Mouse (Mus musculus): ENCODE measurements around the gene Ubtf. TPM values are rescaled to one million over a fixed set of nuclear protein-coding genes. Genes with fewer than 3 reads are reported as not detected.

The Ubtf gene
- total RNA-seq, 2 experiments from 2014 or later = 29.1 to 37.7 TPM

DNA sequence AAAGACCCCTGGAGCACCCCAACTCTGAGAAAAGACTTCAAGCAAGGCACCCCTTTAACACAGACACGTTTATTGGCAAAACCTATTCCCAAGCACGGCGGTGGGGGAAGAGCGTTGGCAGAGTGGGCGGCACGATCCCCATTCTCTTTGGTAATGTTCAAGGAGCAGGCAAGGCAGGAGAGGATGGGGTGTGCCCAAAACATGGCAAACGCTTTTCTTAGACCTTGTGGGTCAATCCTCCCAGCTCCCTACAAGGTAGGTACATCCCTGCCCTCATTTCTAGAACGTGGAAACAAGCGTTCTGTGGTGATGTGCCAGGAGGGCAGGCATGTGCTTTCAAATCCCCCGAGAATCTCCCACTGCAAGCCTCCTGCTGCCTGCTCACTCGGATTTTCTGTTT lies 29.2 kb upstream of the Ubtf start:
- intact Hi-C loops (cut with DNase I) = no loop called here
- DNase-seq = no peak

DNA sequence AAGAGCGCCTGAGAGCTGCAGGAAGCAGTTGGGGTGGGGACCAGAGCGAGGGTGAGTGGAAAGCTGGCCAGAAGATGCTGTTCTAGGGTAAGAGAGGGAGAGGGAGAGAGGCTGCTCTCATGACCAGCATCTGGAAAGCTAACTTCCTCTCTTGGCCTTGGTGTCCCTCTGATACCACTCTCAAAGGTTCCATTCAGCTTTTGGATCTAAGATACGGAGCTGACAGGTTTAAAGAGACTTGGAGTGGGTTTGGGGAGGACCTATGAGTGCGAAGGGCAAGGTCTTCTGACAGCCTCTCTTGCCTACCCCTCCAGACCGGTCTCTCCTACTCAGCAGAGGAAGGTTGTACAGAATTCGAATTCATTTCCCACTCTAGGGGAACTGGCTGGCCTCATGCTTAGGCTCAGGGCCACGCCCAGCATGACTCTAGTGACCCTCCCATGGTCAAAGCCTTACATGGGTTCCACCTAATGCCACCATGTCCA lies 28.6 kb upstream of the Ubtf start:
- intact Hi-C loops (cut with DNase I) = no loop called here
- DNase-seq = no peak

DNA sequence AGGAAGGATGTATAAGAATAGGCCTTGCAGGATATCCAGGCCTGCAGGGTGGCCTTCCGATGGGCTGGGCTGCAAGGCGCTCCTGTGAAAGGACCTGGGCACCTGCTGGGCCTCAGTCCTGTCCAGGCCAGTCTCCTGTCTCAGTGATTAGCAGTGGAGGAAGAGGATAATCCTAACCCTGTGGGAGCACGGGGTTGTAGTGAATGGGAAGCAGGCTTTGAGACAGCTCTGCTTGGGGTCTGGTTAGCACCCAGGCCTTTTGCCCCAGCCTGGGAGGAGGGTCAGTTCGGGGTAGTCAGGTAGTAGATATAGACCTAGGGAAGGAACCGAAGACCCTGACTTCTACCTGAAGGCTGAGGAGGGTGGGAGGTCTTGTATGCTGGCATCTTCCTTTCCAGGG lies 28.1 kb upstream of the Ubtf start:
- DNase-seq = no peak
- intact Hi-C loops (cut with DNase I) = no loop called here

DNA sequence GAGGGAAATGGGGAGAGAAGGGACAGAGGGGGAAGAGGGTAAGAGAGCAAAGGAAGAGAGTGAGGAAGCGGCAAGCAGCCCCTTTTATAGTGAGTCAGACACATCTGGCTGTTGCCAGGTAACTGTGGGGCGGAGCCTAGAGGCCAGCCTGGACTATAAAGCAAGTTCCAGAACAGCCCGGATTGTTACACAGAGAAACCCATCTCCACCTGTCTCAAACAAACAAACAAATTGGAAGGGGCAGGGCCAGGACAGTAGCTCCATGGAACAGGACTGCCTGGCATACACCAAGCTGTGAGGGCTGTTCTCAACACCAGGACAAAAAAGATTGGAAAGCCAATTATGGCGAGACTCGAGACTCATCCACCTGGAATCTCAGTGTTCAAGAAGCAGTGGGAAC lies 27.4 kb upstream of the Ubtf start:
- intact Hi-C loops (cut with DNase I) = no loop called here
- no peak for DNase-seq

DNA sequence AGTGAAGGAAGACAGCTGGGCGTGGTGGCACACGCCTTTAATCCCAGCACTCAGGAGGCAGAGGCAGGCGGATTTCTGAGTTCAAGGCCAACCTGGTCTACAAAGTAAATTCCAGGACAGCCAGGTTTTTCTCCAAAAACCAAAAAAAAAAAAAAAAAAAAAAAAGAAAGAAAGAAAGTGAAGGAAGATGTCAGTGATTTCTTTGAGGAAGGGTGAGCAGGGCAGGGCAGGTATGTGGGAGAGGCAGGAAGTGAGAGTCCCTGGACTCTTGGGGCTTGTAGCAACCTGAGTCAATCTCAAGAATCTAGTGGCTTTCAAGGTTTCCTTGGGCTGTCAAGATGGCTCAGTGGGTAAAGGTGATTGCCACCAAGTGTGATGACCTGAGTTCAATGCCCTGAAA lies 24.9 kb upstream of the Ubtf start:
- intact Hi-C loops (cut with DNase I) = no loop called here
- DNase-seq = no peak

DNA sequence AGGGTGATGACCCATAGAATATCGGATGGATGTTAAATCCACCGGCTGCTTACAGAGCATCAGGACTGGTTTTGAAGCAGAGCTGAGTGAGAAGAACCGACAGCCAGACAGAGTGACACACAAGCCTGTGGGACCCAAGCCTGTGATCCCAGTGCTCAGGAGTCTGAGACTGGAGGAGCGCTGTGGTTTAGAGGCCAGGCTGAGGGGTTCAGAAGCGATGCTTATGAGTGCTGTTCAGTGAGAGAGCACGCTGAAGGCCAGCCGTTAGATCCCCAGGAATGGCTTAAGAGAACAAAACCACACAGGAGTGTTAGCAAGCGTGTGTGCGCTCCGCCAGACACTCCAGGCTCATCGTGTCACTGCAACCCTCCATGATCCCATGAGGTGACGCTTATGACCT lies 23.2 kb upstream of the Ubtf start:
- intact Hi-C loops (cut with DNase I) = loop anchor here (2.0 kb wide), 1 partner anchor 48 kb away; no protein-coding TSS in a partner anchor

DNA sequence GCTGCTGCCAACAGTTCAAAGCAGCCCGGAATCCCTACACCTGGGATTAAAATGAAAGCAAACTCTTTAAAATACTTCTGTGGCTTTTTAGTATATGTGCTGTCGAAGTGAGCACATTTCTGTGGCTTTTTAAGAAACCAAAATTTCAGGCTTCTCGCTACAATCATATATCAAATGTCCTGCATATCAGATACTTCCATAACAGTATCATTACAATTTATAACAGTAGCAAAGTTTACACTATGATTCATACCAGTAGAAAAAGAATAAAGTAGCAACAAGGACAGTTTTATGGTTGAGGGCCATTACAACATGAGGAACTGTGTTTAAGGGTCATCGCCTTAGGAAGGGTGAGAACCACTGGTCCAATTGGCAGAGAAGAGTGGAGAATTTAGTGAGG lies 21.6 kb upstream of the Ubtf start:
- intact Hi-C loops (cut with DNase I) = no loop called here
- DNase-seq = no peak

More for the DNA sequence above, 23.2 kb upstream of the Ubtf start:
- no peak for DNase-seq

DNA sequence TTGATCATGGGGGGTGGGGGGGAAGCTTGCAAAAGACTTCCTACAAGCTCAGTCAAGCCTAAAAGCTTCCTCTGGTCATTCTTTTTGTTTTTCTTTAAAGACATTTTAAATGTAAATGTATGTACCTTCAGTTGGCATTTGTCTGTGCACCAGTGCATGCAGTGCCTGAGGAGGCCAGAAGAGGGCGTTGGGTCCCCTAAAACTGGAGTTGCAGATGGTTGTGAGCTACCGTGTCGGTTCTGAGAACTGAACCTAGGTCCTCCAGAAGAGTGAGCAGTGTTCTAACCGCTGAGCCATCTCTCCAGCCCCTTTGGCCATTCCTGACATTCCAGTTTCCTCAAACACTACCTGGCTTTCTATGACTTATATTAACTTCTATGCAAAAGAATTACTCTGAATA lies 20.1 kb upstream of the Ubtf start:
- DNase-seq = no peak
- intact Hi-C loops (cut with DNase I) = no loop called here

DNA sequence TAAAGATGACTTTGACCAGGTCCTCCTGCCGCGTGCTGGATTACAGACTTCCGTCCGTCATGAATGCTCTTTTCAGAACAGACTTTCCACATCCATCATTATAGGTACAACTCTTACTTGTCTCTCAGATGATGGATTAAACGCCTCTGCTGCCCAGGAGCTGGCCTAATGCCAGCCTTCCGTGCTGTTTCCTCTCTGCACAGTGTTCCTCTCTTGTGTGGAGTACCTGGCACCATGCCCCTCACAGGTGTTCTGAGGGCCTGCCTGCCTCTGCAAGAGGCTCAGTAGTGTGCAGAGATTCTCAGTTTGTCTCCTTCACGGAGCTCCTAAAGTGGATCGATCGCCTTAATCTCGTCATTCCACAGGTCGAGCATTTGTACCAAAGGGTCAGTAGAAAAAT lies 19.7 kb upstream of the Ubtf start:
- DNase-seq = no peak
- intact Hi-C loops (cut with DNase I) = no loop called here

DNA sequence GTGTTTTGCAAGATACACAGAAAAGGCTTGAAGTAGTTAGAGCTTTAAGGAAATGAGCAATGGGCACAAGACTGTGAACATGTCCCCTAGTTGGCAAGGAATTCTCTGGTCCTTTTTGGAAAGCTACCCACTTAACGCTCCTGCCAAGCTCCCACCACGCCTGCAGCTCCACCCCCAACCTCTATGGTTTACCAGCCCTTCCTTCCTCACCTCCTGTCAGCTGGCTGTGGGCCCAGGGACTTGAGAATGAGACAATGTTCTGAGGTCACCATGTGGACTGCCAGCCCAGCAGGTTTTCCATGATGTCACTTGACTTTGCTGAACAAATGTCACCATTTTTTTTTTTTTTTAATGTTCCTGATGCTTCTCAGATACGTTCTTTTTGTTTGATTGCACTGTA lies 19.0 kb upstream of the Ubtf start:
- intact Hi-C loops (cut with DNase I) = no loop called here
- DNase-seq = peak; percentile 39 to 65

DNA sequence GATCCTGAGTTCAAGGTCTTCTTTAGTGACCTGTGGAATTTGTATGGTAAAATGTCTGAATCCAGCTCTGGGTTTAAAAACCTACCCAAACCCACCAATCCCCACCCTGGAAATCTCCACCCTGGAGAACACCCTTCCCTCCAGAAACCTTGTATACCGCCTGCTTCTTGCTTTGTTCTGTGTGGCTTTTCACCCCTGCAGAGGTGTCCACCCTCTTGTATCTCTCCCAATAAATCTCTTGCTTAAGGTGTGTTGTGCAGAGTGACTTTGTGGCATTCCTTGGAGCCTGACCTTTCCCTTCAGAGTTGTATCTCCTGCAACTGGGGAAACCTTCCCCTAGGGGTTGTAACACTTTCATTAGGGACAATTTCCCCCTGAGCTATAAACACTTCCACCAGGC lies 18.4 kb upstream of the Ubtf start:
- no peak for DNase-seq
- intact Hi-C loops (cut with DNase I) = no loop called here

DNA sequence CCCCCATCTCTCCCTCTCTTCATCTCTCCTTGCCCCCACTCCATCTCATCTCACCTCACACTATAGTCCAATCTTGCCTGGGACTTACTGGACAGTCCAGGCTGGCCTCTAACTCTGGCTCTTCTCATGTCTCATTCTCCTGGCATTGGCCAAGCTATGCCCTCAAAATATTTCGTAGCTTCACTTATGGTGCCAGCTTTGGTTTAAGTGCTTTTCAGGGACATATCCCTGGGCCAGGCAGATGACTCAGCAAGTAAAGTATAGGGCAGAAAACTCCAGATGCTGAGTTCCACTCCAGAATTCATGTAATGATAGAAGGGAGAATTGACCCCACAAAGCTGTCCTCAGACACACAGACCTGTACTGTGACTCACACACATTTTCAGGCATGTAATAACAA lies 16.6 kb upstream of the Ubtf start:
- intact Hi-C loops (cut with DNase I) = no loop called here
- DNase-seq = no peak

DNA sequence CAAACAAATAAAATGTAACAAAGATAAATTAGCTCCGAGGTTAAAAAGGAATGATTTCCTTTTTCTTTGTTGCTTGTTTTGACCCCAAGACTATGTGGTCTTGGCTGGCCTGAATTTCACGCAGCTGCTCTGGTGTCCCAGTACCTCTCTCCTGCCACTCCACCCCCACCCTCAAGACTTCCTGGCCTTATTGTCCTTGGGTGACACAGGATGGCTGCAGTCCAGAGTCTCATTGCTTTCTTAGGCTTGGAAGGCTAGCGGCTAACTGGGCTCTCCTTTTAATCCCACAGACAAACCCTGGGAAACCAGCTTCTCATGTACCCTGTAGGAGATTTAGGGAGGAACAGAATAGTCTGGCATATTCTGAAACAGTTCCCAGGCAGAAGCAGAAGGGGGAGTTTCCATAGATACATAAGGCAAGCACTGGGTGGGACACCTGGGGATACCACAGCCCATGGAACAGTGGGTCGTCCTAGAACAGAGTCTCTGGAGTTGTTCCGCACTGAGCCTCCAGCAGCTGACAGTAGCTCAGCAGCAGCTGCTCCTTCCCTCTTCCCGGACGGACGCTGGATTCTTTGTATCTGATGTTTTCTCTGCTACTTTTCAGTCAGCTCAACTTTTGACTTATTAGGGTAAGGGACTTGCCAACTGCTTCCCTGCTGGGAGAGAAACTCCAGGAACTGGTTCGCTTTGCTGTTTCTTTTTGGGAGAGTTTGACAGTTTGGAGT lies 15.6 kb upstream of the Ubtf start:
- intact Hi-C loops (cut with DNase I) = no loop called here
- no peak for DNase-seq

DNA sequence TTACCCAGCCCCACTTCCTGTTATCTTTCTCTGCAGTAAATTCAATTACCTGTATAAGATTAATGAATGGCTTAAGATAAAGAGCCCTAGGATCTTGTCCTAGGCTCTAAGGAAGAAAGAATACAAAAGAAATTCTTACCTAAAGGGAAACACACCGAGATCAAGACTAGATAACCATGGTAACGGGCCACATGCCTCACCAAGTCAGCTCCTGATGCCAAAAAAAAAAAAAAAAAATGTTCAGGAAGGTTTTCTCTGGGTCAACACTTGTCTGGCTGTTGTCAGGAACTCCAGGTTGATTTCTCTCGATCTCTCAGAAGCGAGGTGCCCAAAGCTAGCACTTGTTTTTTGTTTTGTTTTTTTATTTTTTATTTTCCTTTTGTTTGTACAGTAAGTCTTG lies 14.5 kb upstream of the Ubtf start:
- no peak for DNase-seq
- intact Hi-C loops (cut with DNase I) = no loop called here

DNA sequence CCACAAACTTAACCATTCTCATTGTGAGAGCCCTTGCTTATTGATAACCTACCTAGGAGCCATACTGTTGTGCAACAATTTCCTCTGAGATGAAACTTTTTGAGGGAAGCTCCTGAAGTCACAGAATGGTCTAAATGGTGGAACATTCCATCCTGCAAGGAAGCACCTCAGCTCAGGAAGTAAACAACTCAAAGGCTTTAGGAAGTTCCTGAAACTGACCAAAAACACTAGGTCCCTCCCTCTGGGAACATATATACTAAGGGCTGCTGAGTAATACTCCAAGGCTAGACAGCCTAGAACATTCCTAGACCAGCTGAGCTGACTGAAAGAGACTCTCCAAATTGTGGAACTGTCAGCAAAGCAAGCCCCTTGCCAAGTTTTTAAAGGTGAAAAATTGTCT lies 13.5 kb upstream of the Ubtf start:
- intact Hi-C loops (cut with DNase I) = no loop called here
- DNase-seq = no peak

DNA sequence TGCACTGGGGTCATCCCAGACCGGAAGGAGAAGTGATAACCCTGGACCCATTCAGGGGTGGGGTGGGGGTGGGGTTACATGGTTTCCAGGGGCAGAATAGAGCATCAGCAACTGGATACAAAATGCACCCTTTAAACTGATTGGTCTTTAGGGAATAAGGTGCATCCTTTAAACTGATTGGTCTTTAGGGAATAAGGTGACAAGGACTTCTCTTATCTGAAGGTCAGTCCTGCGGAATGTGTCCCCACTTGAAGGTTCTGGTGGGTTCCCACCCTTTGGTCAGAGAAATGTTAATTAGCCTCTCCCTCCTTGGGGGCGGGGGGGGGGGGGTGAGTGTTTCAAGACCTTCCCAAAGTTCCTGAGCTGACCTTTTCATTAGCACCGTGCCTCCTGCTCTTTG lies 12.3 kb upstream of the Ubtf start:
- intact Hi-C loops (cut with DNase I) = no loop called here
- DNase-seq = no peak

DNA sequence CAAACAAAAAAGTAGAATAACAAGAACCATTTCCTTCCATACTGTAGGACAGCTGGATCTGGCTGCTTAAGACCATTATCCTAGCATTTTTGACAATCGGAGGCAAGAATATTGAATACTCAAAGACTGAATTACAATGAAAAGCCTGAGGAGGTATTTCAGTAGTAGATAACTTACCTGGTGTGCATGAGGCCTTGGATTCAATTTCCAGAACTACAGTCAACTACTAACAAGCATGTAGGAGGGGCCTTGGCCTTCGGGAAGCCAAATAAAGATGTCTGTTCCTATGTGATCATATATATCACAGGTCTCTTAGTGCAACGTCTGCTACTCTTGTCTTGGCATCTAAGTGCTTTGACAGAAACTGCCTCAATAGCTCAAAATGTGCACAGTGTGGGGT lies 10.5 kb upstream of the Ubtf start:
- intact Hi-C loops (cut with DNase I) = no loop called here
- no peak for DNase-seq

DNA sequence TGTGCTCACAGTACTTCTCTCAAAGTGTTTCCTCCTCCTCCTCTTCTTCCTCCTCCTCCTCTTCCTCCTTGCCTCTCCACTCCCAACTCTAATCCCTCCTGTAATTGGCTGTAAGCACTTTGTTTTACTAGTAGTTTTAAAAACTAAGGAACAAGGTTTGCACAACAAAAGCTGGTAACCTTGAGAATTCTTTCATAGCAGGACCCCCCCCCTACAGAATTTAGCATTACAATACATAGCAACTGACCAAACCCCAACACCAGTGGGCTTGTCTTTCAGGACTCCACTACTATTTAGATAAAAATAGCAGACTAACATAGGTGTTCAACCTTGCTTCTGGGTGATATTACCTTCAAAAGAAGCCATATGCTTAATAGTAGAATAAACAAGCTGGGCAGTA lies 10.0 kb upstream of the Ubtf start:
- DNase-seq = no peak
- intact Hi-C loops (cut with DNase I) = no loop called here

DNA sequence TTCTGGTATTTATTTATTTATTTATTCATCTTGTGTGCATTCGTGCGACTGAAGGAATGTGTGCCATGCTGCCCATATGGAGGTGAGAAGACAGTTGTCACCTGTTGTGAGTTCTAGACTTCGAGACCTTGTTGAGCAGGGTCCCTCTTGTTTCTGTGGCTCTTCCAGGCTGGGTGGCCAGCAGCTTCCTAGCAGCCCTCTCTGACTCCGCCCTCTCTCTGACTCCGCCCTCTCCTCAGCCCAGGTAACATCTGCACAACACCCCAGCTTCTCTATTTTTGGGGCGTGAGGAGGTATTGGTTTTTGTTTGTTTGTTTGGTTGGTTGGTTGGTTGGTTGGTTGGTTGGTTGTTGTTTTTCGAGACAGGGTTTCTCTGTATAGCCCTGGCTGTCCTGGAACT lies 8.3 kb upstream of the Ubtf start:
- no peak for DNase-seq

DNA sequence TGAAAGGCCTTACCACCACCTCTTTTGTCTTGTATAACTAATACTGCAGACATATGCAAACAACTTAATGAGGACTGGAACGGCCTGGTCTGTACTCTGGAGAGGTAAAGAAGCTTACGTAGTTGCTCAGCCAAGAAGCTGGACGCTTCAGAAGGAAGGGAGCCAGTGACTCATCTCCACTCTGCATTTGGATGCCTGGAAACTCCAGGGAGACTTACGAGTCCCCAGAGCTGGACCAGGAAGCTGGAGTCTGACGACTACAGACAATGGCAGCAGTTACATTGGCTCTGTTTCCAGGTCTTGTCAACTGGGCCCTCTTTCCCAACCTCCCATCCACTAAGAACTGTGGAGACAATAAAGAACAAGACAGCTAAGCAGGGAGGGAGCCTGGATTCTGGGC lies 7.7 kb upstream of the Ubtf start:
- DNase-seq = peak in 1 of 2 experiments; percentile 24
- intact Hi-C loops (cut with DNase I) = no loop called here

More for the DNA sequence above, 8.3 kb upstream of the Ubtf start:
- intact Hi-C loops (cut with DNase I) = no loop called here

DNA sequence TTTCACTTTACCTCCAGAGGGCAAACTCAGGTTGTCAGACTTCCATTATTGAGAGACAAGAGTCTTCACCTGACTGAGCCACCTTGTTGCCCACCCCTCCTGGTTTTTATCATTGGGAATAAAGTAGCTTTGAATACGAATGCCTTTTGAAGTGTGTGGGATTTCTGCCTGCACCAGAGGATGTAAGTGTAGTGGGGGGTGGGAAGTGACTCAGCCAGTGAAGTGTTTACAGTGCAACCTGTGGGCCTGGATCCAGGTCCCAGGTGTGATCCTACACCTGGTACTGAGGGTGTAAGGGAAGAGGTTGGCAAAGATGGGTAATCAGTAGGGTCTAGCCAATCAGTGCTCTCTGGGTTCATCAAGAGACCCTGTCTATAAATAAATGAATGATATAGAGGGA lies 4.0 kb upstream of the Ubtf start:
- intact Hi-C loops (cut with DNase I) = no loop called here
- DNase-seq = no peak

DNA sequence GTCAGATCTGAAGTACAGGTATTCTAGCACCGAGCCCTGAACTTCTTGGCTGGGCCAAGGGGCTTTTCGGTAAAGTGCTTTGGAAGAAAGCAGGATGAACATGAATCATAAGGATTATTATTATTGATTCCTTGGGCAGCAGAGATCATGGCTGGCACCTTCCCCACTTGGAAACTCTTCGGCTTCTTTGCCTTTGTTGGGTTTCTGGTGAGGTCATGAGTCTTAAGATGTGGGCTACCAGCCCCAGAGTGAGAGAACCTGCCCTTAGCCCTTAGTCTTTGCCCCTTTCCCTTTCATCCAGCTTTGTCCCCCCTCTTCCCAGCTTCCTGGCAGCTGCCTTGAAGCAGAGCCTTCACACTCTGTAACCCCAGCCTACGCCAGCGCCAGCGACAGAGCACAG lies 2.4 kb upstream of the Ubtf start:
- no peak for DNase-seq
- intact Hi-C loops (cut with DNase I) = no loop called here

DNA sequence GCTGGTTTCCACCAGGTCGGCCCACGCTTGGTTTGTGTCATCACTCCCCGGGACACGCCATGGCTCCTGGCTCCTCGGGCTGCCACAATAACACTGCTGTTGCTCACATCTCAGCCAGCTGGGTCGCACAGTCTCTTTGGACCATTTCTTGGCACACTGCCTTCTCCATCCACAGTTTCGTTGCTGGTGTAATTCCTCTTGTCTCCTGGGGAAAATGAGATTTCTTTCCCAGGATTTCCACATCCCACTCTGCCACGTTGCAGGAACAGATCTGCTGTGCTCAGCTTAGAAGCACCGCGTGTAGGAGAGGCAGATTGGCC lies 1.1 kb upstream of the Ubtf start:
- peak; percentile 71 to 73 for DNase-seq
- intact Hi-C loops (cut with DNase I) = no loop called here
